Mouse (Mus musculus) stomach, embryonic 15.5 days (tissue): ENCODE data around the gene Itfg2. TPM values are rescaled to one million over a fixed set of nuclear protein-coding genes. Genes with fewer than 3 reads are reported as not detected.

Experiments used
- ATAC-seq: fragments of 200-750 bp; cut with Nextera tagmentation; 2 replicates; pipeline ENCODE4 v1.8.0; 2017; ENCODE audit warnings: low read depth, moderate number of reproducible peaks, moderate TSS enrichment; ENCODE audit not compliant: insufficient read depth, low FRiP score
- H3K27ac ChIP-seq: fragments of 300-500 bp; sonication (generic); 2 replicates; pipeline ENCODE4 v1.5.1; 2015; ENCODE audit warnings: mild to moderate bottlenecking, inconsistent platforms
- H3K27me3 ChIP-seq: fragments of 300-500 bp; sonication (generic); replicated peaks from 2 replicates; pipeline ENCODE4 v1.6.1; 2015; ENCODE audit warnings: inconsistent platforms
- H3K36me3 ChIP-seq: fragments of 300-500 bp; sonication (generic); 2 replicates; pipeline ENCODE4 v1.6.1; 2015; ENCODE audit warnings: inconsistent platforms
- H3K4me1 ChIP-seq: fragments of 300-500 bp; sonication (generic); 2 replicates; pipeline ENCODE4 v1.6.1; 2015; ENCODE audit warnings: inconsistent platforms
- H3K4me2 ChIP-seq: fragments of 300-500 bp; sonication (generic); 2 replicates; pipeline ENCODE4 v1.6.1; 2015; ENCODE audit warnings: mild to moderate bottlenecking, inconsistent platforms
- H3K4me3 ChIP-seq: fragments of 300-500 bp; sonication (generic); replicated peaks from 2 replicates; pipeline ENCODE4 v1.5.1; 2015; ENCODE audit warnings: inconsistent platforms
- H3K9ac ChIP-seq: fragments of 300-500 bp; sonication (generic); 2 replicates; pipeline ENCODE4 v1.6.1; 2015; ENCODE audit warnings: inconsistent platforms
- H3K9me3 ChIP-seq: fragments of 300-500 bp; sonication (generic); 2 replicates; pipeline ENCODE4 v1.6.1; 2016; ENCODE audit warnings: inconsistent platforms
- WGBS: fragments of 180-500 bp; shearing (Covaris S2); methylation state at CpG from one replicate; pipeline ENCODE4 v1.1.7; 2015; 5-methylcytosine and 5-hydroxymethylcytosine counted together
- polyA plus RNA-seq: library from polyadenylated mRNA; unstranded; fragments of >200 nt; fragmentation: Nextera tagmentation; extraction: Ambion mirVana; gene quantifications from 2 replicates; pipeline ENCODE4 v1.2.1, GENCODE M21; 2015

The Itfg2 gene
- polyA plus RNA-seq, 1 experiment from 2014 or later, result 29.0 TPM

- no peak overlapping the region for H3K4me2 ChIP-seq
- H3K9me3 ChIP-seq, result no peaks in the 10 kb centered on the region
- peaks cover 63% of the 10 kb centered on the region for H3K36me3 ChIP-seq
- H3K27me3 ChIP-seq, result no peaks in the 10 kb centered on the region
- ATAC-seq, result no peak
- H3K4me1 ChIP-seq, result no peaks in the 10 kb centered on the region
- no peak overlapping the region for H3K4me3 ChIP-seq
- WGBS, result 81% methylated on average over 6 of the region's 6 CpGs
- no peak overlapping the region for H3K9ac ChIP-seq
- no peak overlapping the region for H3K27ac ChIP-seq
Observed at GRCm38 (mm10) chr6:128429826-128430225, 5.1 kb upstream of the Itfg2 start.

GRCm38 (mm10) chr6:128429300-128429699 is 4.6 kb upstream of the Itfg2 start:
- Histone ChIP-seq H3K4me1 (no peaks in the 10 kb centered on the region), H3K27me3 (no peaks in the 10 kb centered on the region), H3K36me3 (peaks cover 58% of the 10 kb centered on the region), H3K9ac (no peak overlapping the region), H3K4me2 (no peak overlapping the region), H3K9me3 (no peaks in the 10 kb centered on the region), H3K4me3 (no peak overlapping the region), H3K27ac (no peak overlapping the region)
- 87% methylated on average over 2 of the region's 2 CpGs for WGBS
- no peak for ATAC-seq

- WGBS, result 87% methylated on average over 5 of the region's 5 CpGs
- H3K36me3 ChIP-seq, result peaks cover 41% of the 10 kb centered on the region
- ATAC-seq, result no peak
Observed at GRCm38 (mm10) chr6:128427571-128427970, 2.8 kb upstream of the Itfg2 start.

GRCm38 (mm10) chr6:128425046-128425445 is 315 bp upstream of the Itfg2 start:
- Histone ChIP-seq H3K27me3 (no peaks in the 10 kb centered on the region), H3K36me3 (peaks cover 17% of the 10 kb centered on the region), H3K4me3 (peak overlapping the region; percentile 71), H3K9ac (peak overlapping the region; percentile 65; the same call in 1 of the 2 replicates), H3K4me2 (peak overlapping the region; percentile 72), H3K27ac (peak overlapping the region; percentile 97; the same call in 1 of the 2 replicates), H3K9me3 (no peaks in the 10 kb centered on the region), H3K4me1 (no peaks in the 10 kb centered on the region)
- ATAC-seq, result no peak
- 18% methylated on average over 9 of the region's 9 CpGs for WGBS

More at GRCm38 (mm10) chr6:128427571-128427970, 2.8 kb upstream of the Itfg2 start:
- Histone ChIP-seq H3K4me1 (no peaks in the 10 kb centered on the region), H3K4me2 (no peak overlapping the region), H3K27me3 (no peaks in the 10 kb centered on the region), H3K9ac (no peak overlapping the region), H3K27ac (no peak overlapping the region), H3K4me3 (no peak overlapping the region), H3K9me3 (no peaks in the 10 kb centered on the region)

- ATAC-seq, result peak; percentile 57; the same call in 1 of the 2 replicates
- peak overlapping the region; percentile 72 for H3K4me2 ChIP-seq
- peak overlapping the region; percentile 97 for H3K27ac ChIP-seq
- H3K9me3 ChIP-seq, result no peaks in the 10 kb centered on the region
- peak overlapping the region; percentile 65; the same call in 1 of the 2 replicates for H3K9ac ChIP-seq
- H3K4me3 ChIP-seq, result peak overlapping the region; percentile 71
- H3K4me1 ChIP-seq, result no peaks in the 10 kb centered on the region
- WGBS, result 34% methylated on average over 15 of the region's 16 CpGs
- H3K27me3 ChIP-seq, result no peaks in the 10 kb centered on the region
- H3K36me3 ChIP-seq, result peaks cover 9% of the 10 kb centered on the region; the same call in 1 of the 2 replicates
Observed at GRCm38 (mm10) chr6:128423496-128424268, 1.0 kb downstream of the Itfg2 start.

- no peaks in the 10 kb centered on the region for H3K36me3 ChIP-seq
- no peak for ATAC-seq
- no peaks in the 10 kb centered on the region for H3K27me3 ChIP-seq
- 93% methylated on average over 3 of the region's 3 CpGs for WGBS
- no peaks in the 10 kb centered on the region for H3K4me1 ChIP-seq
- H3K27ac ChIP-seq, result 0 out of 2 replicates have a peak overlapping the region, but pooled peaks have one; percentile 3
- H3K4me3 ChIP-seq, result no peak overlapping the region
- H3K9me3 ChIP-seq, result no peaks in the 10 kb centered on the region
- H3K9ac ChIP-seq, result no peak overlapping the region
- no peak overlapping the region for H3K4me2 ChIP-seq
Observed at GRCm38 (mm10) chr6:128421480-128421879, 3.3 kb downstream of the Itfg2 start.

- WGBS, result 71% methylated on average over 2 of the region's 2 CpGs
- no peak overlapping the region for H3K4me2 ChIP-seq
- H3K4me3 ChIP-seq, result no peak overlapping the region
- H3K9ac ChIP-seq, result no peak overlapping the region
- H3K36me3 ChIP-seq, result no peaks in the 10 kb centered on the region
- H3K27me3 ChIP-seq, result no peaks in the 10 kb centered on the region
- no peaks in the 10 kb centered on the region for H3K4me1 ChIP-seq
- no peak for ATAC-seq
- no peaks in the 10 kb centered on the region for H3K9me3 ChIP-seq
- H3K27ac ChIP-seq, result 0 out of 2 replicates have a peak overlapping the region, but pooled peaks have one; percentile 3
Observed at GRCm38 (mm10) chr6:128421036-128421435, 3.7 kb downstream of the Itfg2 start.

GRCm38 (mm10) chr6:128418076-128418475 is 6.7 kb downstream of the Itfg2 start:
- 89% methylated on average over 1 of the region's 1 CpGs for WGBS
- ATAC-seq, result no peak
- no peaks in the 10 kb centered on the region for H3K9me3 ChIP-seq
- no peak overlapping the region for H3K27ac ChIP-seq
- no peaks in the 10 kb centered on the region for H3K27me3 ChIP-seq
- H3K36me3 ChIP-seq, result no peaks in the 10 kb centered on the region
- H3K4me3 ChIP-seq, result no peak overlapping the region
- H3K9ac ChIP-seq, result no peak overlapping the region
- H3K4me2 ChIP-seq, result no peak overlapping the region
- H3K4me1 ChIP-seq, result no peaks in the 10 kb centered on the region

- Histone ChIP-seq H3K9ac (no peak overlapping the region), H3K4me2 (no peak overlapping the region), H3K4me1 (no peaks in the 10 kb centered on the region), H3K27ac (no peak overlapping the region), H3K4me3 (no peak overlapping the region), H3K27me3 (no peaks in the 10 kb centered on the region), H3K9me3 (no peaks in the 10 kb centered on the region), H3K36me3 (peaks cover 7% of the 10 kb centered on the region)
- WGBS, result 85% methylated on average over 5 of the region's 5 CpGs
- no peak for ATAC-seq
Observed at GRCm38 (mm10) chr6:128416169-128416568, 8.6 kb downstream of the Itfg2 start.

- H3K27ac ChIP-seq, result no peak overlapping the region
- H3K9ac ChIP-seq, result no peak overlapping the region
- H3K4me2 ChIP-seq, result no peak overlapping the region
- H3K36me3 ChIP-seq, result peaks cover 34% of the 10 kb centered on the region
- no peaks in the 10 kb centered on the region for H3K9me3 ChIP-seq
- 14% methylated on average over 3 of the region's 3 CpGs for WGBS
- ATAC-seq, result no peak
- H3K4me3 ChIP-seq, result no peak overlapping the region
- H3K27me3 ChIP-seq, result no peaks in the 10 kb centered on the region
- H3K4me1 ChIP-seq, result no peaks in the 10 kb centered on the region
Observed at GRCm38 (mm10) chr6:128411115-128411514, 13.6 kb downstream of the Itfg2 start.

- H3K9ac ChIP-seq, result no peak overlapping the region
- no peak for ATAC-seq
- no peak overlapping the region for H3K4me3 ChIP-seq
- no peak overlapping the region for H3K4me2 ChIP-seq
- H3K9me3 ChIP-seq, result no peaks in the 10 kb centered on the region
- 95% methylated on average over 13 of the region's 13 CpGs for WGBS
- H3K27ac ChIP-seq, result no peak overlapping the region
- H3K36me3 ChIP-seq, result peaks cover 34% of the 10 kb centered on the region
- no peaks in the 10 kb centered on the region for H3K4me1 ChIP-seq
- H3K27me3 ChIP-seq, result no peaks in the 10 kb centered on the region
Observed at GRCm38 (mm10) chr6:128410305-128410704, 14.4 kb downstream of the Itfg2 start.

GRCm38 (mm10) chr6:128408544-128409125 is 16.1 kb downstream of the Itfg2 start:
- H3K27me3 ChIP-seq, result no peaks in the 10 kb centered on the region
- no peak overlapping the region for H3K9ac ChIP-seq
- ATAC-seq, result no peak
- H3K9me3 ChIP-seq, result no peaks in the 10 kb centered on the region
- no peak overlapping the region for H3K27ac ChIP-seq
- no peak overlapping the region for H3K4me2 ChIP-seq
- 87% methylated on average over 7 of the region's 7 CpGs for whole genome bisulfite sequencing
- no peak overlapping the region for H3K4me3 ChIP-seq
- H3K4me1 ChIP-seq, result no peaks in the 10 kb centered on the region
- H3K36me3 ChIP-seq, result peaks cover 34% of the 10 kb centered on the region
